Mouse (Mus musculus) neural tube, embryonic 15.5 days (tissue): Measurements from ENCODE around the gene Chd2. TPM values are rescaled to one million over a fixed set of nuclear protein-coding genes. Genes with fewer than 3 reads are reported as not detected.
"Not testable (repeated sequence)": the region's sequence is repeated elsewhere in the genome, so short reads cannot be mapped to it uniquely, and the experiment has no call there.

ENCODE experiments used
- ATAC-seq: fragments of 200-750 bp; cut with Nextera tagmentation; 2 replicates; pipeline ENCODE4 v1.8.0; 2017; ENCODE audit warnings: mild to moderate bottlenecking, moderate TSS enrichment, moderate library complexity; ENCODE audit not compliant: low FRiP score
- H3K27ac ChIP-seq: fragments of 300-500 bp; sonication (generic); replicated peaks from 2 replicates; pipeline ENCODE4 v1.5.1; 2015; ENCODE audit warnings: mild to moderate bottlenecking, inconsistent platforms
- H3K27me3 ChIP-seq: fragments of 300-500 bp; sonication (generic); replicated peaks from 2 replicates; pipeline ENCODE4 v1.6.1; 2015; ENCODE audit warnings: inconsistent platforms
- H3K36me3 ChIP-seq: fragments of 300-500 bp; sonication (generic); 2 replicates; pipeline ENCODE4 v1.6.1; 2015; ENCODE audit warnings: inconsistent platforms
- H3K4me1 ChIP-seq: fragments of 300-500 bp; sonication (generic); 2 replicates; pipeline ENCODE4 v1.6.1; 2015; ENCODE audit warnings: inconsistent platforms
- H3K4me2 ChIP-seq: fragments of 300-500 bp; sonication (generic); 2 replicates; pipeline ENCODE4 v1.6.1; 2015; ENCODE audit warnings: inconsistent platforms, mild to moderate bottlenecking, moderate library complexity
- H3K4me3 ChIP-seq: fragments of 300-500 bp; sonication (generic); replicated peaks from 2 replicates; pipeline ENCODE4 v1.5.1; 2015; ENCODE audit warnings: mild to moderate bottlenecking, inconsistent platforms
- H3K9ac ChIP-seq: fragments of 300-500 bp; sonication (generic); replicated peaks from 2 replicates; pipeline ENCODE4 v1.6.1; 2015; ENCODE audit warnings: mild to moderate bottlenecking, inconsistent platforms
- H3K9me3 ChIP-seq: fragments of 300-500 bp; sonication (generic); replicated peaks from 2 replicates; pipeline ENCODE4 v1.6.1; 2016; ENCODE audit warnings: inconsistent platforms
- WGBS: fragments of 180-500 bp; shearing (Covaris S2); methylation state at CpG from one replicate; pipeline ENCODE4 v1.1.7; 2015; ENCODE audit warnings: mixed read lengths; 5-methylcytosine and 5-hydroxymethylcytosine counted together
- polyA plus RNA-seq: library from polyadenylated mRNA; unstranded; fragments of >200 nt; fragmentation: Nextera tagmentation; extraction: Ambion mirVana; gene quantifications from 2 replicates; pipeline ENCODE4 v1.2.1, GENCODE M21; 2015

The Chd2 gene
- polyA plus RNA-seq, 1 experiment from 2014 or later = 31.2 TPM

GRCm38 (mm10) chr7:73527225-73527624 is 14.4 kb downstream of the Chd2 start:
- Histone ChIP-seq H3K4me1 (peaks cover 27% of the 10 kb centered on the region), H3K27ac (no peak overlapping the region), H3K9ac (no peak overlapping the region), H3K4me3 (no peak overlapping the region), H3K36me3 (0 out of 2 replicates have a peak, but pooled peaks cover 3% of the 10 kb centered on the region), H3K27me3 (no peaks in the 10 kb centered on the region), H3K4me2 (no peak overlapping the region), H3K9me3 (no peaks in the 10 kb centered on the region)
- ATAC-seq = no peak
- WGBS = 92% methylated on average over 4 of the region's 4 CpGs

GRCm38 (mm10) chr7:73524454-73524952 is 17.1 kb downstream of the Chd2 start:
- H3K27me3 ChIP-seq = no peaks in the 10 kb centered on the region
- H3K4me1 ChIP-seq = peaks cover 27% of the 10 kb centered on the region
- WGBS = 26% methylated on average over 9 of the region's 9 CpGs
- H3K27ac ChIP-seq = peak overlapping the region; percentile 84
- no peak overlapping the region for H3K4me3 ChIP-seq
- no peaks in the 10 kb centered on the region for H3K9me3 ChIP-seq
- no peak overlapping the region for H3K9ac ChIP-seq
- H3K36me3 ChIP-seq = no peaks in the 10 kb centered on the region
- peak; percentile 64; the same call in 1 of the 2 replicates for ATAC-seq
- H3K4me2 ChIP-seq = no peak overlapping the region; the same call in 1 of the 2 replicates

GRCm38 (mm10) chr7:73523608-73524259 is 17.9 kb downstream of the Chd2 start:
- no peak overlapping the region for H3K4me3 ChIP-seq
- ATAC-seq = no peak
- H3K4me1 ChIP-seq = peaks cover 27% of the 10 kb centered on the region
- H3K9me3 ChIP-seq = no peaks in the 10 kb centered on the region
- no peak overlapping the region for H3K9ac ChIP-seq
- H3K36me3 ChIP-seq = peaks cover 5% of the 10 kb centered on the region; the same call in 1 of the 2 replicates
- H3K27me3 ChIP-seq = no peaks in the 10 kb centered on the region
- H3K27ac ChIP-seq = 0 out of 2 replicates have a peak overlapping the region, but pooled peaks have one; percentile 65
- 57% methylated on average over 1 of the region's 1 CpGs for WGBS
- no peak overlapping the region for H3K4me2 ChIP-seq

GRCm38 (mm10) chr7:73523183-73523582 is 18.4 kb downstream of the Chd2 start:
- ATAC-seq = no peak
- Histone ChIP-seq H3K4me1 (peaks cover 27% of the 10 kb centered on the region), H3K4me2 (no peak overlapping the region), H3K27ac (no peak overlapping the region), H3K27me3 (no peaks in the 10 kb centered on the region), H3K9ac (no peak overlapping the region), H3K9me3 (no peaks in the 10 kb centered on the region), H3K36me3 (peaks cover 5% of the 10 kb centered on the region; the same call in 1 of the 2 replicates), H3K4me3 (no peak overlapping the region)
- 86% methylated on average over 6 of the region's 6 CpGs for WGBS

- no peak overlapping the region for H3K4me3 ChIP-seq
- no peak overlapping the region for H3K4me2 ChIP-seq
- ATAC-seq = peak; percentile 39; the same call in 1 of the 2 replicates
- H3K27me3 ChIP-seq = no peaks in the 10 kb centered on the region
- 52% methylated on average over 11 of the region's 11 CpGs for WGBS
- peak overlapping the region; percentile 58 for H3K27ac ChIP-seq
- H3K36me3 ChIP-seq = peaks cover 13% of the 10 kb centered on the region
- peaks cover 32% of the 10 kb centered on the region for H3K4me1 ChIP-seq
- H3K9ac ChIP-seq = no peak overlapping the region
- no peaks in the 10 kb centered on the region for H3K9me3 ChIP-seq
These were observed 20.1 kb downstream of the Chd2 start for GRCm38 (mm10) chr7:73521277-73522193.

- Histone ChIP-seq H3K4me3 (no peak overlapping the region), H3K4me2 (no peak overlapping the region), H3K27me3 (no peaks in the 10 kb centered on the region), H3K27ac (no peak overlapping the region), H3K36me3 (peaks cover 16% of the 10 kb centered on the region), H3K9ac (no peak overlapping the region), H3K4me1 (peaks cover 32% of the 10 kb centered on the region), H3K9me3 (no peaks in the 10 kb centered on the region)
- WGBS = 86% methylated on average over 10 of the region's 10 CpGs
- no peak for ATAC-seq
These were observed 21.4 kb downstream of the Chd2 start for GRCm38 (mm10) chr7:73520231-73520630.

GRCm38 (mm10) chr7:73519060-73519796 is 22.4 kb downstream of the Chd2 start:
- peak overlapping the region; percentile 29; the same call in 1 of the 2 replicates for H3K27ac ChIP-seq
- no peak overlapping the region for H3K4me3 ChIP-seq
- H3K36me3 ChIP-seq = peaks cover 26% of the 10 kb centered on the region
- no peaks in the 10 kb centered on the region for H3K9me3 ChIP-seq
- H3K4me2 ChIP-seq = no peak overlapping the region
- no peak for ATAC-seq
- no peak overlapping the region for H3K9ac ChIP-seq
- peaks cover 24% of the 10 kb centered on the region for H3K4me1 ChIP-seq
- WGBS = 91% methylated on average over 16 of the region's 16 CpGs
- H3K27me3 ChIP-seq = no peaks in the 10 kb centered on the region

GRCm38 (mm10) chr7:73518373-73518980 is 23.2 kb downstream of the Chd2 start:
- H3K4me3 ChIP-seq, H3K27ac ChIP-seq, H3K9ac ChIP-seq, H3K9me3 ChIP-seq, H3K4me2 ChIP-seq, H3K27me3 ChIP-seq, ATAC-seq: not testable (repeated sequence)
- Histone ChIP-seq H3K36me3 (peaks cover 32% of the 10 kb centered on the region), H3K4me1 (peaks cover 20% of the 10 kb centered on the region)
- 94% methylated on average over 6 of the region's 6 CpGs for WGBS

GRCm38 (mm10) chr7:73517432-73518054 is 24.1 kb downstream of the Chd2 start:
- H3K36me3 ChIP-seq = peaks cover 34% of the 10 kb centered on the region

GRCm38 (mm10) chr7:73516820-73517219 is 24.8 kb downstream of the Chd2 start:
- H3K27ac ChIP-seq = no peak overlapping the region
- H3K4me2 ChIP-seq = no peak overlapping the region
- H3K4me1 ChIP-seq = peaks cover 18% of the 10 kb centered on the region
- no peaks in the 10 kb centered on the region for H3K9me3 ChIP-seq
- ATAC-seq = no peak
- 68% methylated on average over 5 of the region's 5 CpGs for WGBS
- H3K27me3 ChIP-seq = no peaks in the 10 kb centered on the region
- H3K9ac ChIP-seq = no peak overlapping the region
- no peak overlapping the region for H3K4me3 ChIP-seq
- H3K36me3 ChIP-seq = peaks cover 38% of the 10 kb centered on the region

More at GRCm38 (mm10) chr7:73517432-73518054, 24.1 kb downstream of the Chd2 start:
- no peaks in the 10 kb centered on the region for H3K27me3 ChIP-seq
- no peak overlapping the region for H3K4me2 ChIP-seq
- no peaks in the 10 kb centered on the region for H3K9me3 ChIP-seq
- no peak overlapping the region for H3K4me3 ChIP-seq
- no peak overlapping the region for H3K9ac ChIP-seq
- H3K4me1 ChIP-seq = peaks cover 20% of the 10 kb centered on the region
- WGBS = 66% methylated on average over 1 of the region's 1 CpGs
- H3K27ac ChIP-seq = 0 out of 2 replicates have a peak overlapping the region, but pooled peaks have one; percentile 18
- no peak for ATAC-seq
